Mouse (Mus musculus): ENCODE results near the gene Eif2b5. TPM values are rescaled to one million over a fixed set of nuclear protein-coding genes. Genes with fewer than 3 reads are reported as not detected.
"Not testable (repeated sequence)": the region's sequence is repeated elsewhere in the genome, so short reads cannot be mapped to it uniquely, and the experiment has no call there.

Gene Eif2b5
- polyA plus RNA-seq, 1 experiment, result 33.9 TPM

DNA sequence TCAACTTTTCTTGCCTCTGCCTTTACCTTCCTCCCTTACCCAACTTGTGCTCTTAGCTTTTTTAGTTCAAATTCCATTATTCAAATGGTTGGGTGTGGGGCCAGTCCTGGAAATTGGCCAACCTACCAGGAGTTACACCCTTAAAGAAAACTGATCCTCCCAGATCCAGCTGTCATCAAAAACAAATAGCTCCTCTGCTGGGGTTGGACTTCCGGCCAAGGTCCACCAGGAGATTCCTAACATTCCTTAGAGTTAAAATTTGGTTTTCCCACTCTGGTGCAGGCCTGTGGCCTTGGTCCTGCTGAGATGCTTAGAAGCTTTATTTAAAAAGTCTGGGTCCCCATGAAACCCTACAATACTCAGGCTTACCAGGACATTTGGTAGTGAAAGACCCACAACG, 20.1 kb upstream of the Eif2b5 start:
- H3K4me1 ChIP-seq (ENCODE audit: control insufficient read depth, insufficient read depth, low read length), result peaks cover 8% of the 10 kb centered on the region
- peak; percentile 89 for DNase-seq
- 34% methylated on average over 2 of the region's 2 CpGs for WGBS
- no peak for TF ChIP-seq POLR2A (IDR thresholded peaks at IDR 0.05; ENCODE audit: low read depth, low read length)
- no peaks in the 10 kb centered on the region for H3K36me3 ChIP-seq (ENCODE audit: control insufficient read depth, insufficient read depth, low read length)
- H3K27me3 ChIP-seq (replicated peaks; ENCODE audit: control insufficient read depth, insufficient read depth, low read length), result no peaks in the 10 kb centered on the region
- peak overlapping the region; percentile 39; the same call in 1 of the 2 replicates for H3K27ac ChIP-seq (ENCODE audit: insufficient read depth, low read depth, low read length)
- no peak overlapping the region for H3K4me3 ChIP-seq (ENCODE audit: insufficient read depth, low read depth, low read length)

DNA sequence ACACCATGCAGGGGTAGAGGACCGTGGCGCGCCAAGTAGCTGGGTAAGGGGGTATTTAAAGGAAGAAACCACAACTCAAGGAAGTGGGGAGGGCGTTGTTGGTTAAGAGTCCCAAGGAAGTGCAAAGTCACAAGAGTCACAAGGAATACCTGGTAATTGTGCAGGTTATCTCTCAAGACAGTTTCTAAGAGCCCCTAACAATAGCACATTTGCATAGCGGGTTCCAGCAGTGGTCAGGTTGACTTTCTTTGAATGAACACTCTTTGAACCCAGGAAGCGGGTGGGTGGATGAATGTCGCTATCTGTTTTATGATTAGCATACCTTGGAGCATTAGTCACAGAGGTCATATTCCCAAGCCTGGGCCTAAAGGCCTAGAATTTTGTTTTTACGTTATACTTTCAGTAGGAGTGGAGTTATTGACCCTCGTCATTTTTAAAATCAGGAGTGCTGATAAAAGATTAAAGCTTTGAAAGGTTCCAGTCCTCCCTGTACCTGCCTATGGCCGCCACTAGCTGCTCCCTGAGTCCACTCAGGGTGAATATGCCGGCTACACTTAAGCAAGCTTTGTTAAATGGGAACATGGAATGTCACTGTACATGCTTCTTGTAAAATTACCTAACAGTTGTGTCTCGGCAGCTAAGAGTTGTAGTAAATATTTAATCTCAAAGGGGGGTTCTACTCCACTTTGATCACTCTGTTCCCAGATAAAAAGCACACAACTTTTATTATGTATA, 19.4 kb upstream of the Eif2b5 start:
- not testable (repeated sequence) for H3K4me1 ChIP-seq (ENCODE audit: control insufficient read depth, insufficient read depth, low read length); H3K36me3 ChIP-seq (ENCODE audit: control insufficient read depth, insufficient read depth, low read length); H3K27me3 ChIP-seq (replicated peaks; ENCODE audit: control insufficient read depth, insufficient read depth, low read length); DNase-seq; H3K4me3 ChIP-seq (ENCODE audit: insufficient read depth, low read depth, low read length)
- WGBS, result 75% methylated on average over 12 of the region's 12 CpGs
- H3K27ac ChIP-seq (ENCODE audit: insufficient read depth, low read depth, low read length), result peak overlapping the region; percentile 39; the same call in 1 of the 2 replicates

- Histone ChIP-seq H3K27me3 (replicated peaks; ENCODE audit: control insufficient read depth, insufficient read depth, low read length) (no peaks in the 10 kb centered on the region), H3K4me1 (ENCODE audit: control insufficient read depth, insufficient read depth, low read length) (peaks cover 8% of the 10 kb centered on the region), H3K36me3 (ENCODE audit: control insufficient read depth, insufficient read depth, low read length) (no peaks in the 10 kb centered on the region), H3K4me3 (ENCODE audit: insufficient read depth, low read depth, low read length) (no peak overlapping the region), H3K27ac (ENCODE audit: insufficient read depth, low read depth, low read length) (no peak overlapping the region)
- peak; percentile 68 for DNase-seq
- TF ChIP-seq CTCF (conservative IDR thresholded peaks at IDR 0.05; ENCODE audit: insufficient read depth, insufficient read length, low read depth, low read length), result peak; percentile 29; the same call in 1 of the 2 replicates
- TF ChIP-seq POLR2A (IDR thresholded peaks at IDR 0.05; ENCODE audit: low read depth, low read length), result no peak
- 15% methylated on average over 3 of the region's 3 CpGs for WGBS
Measured at GRCm38 (mm10) chr16:20480115-20480514, 18.5 kb upstream of the Eif2b5 start.

GRCm38 (mm10) chr16:20481746-20482145, 16.9 kb upstream of the Eif2b5 start:
- TF ChIP-seq POLR2A (IDR thresholded peaks at IDR 0.05; ENCODE audit: low read depth, low read length) (no peak), CTCF (conservative IDR thresholded peaks at IDR 0.05; ENCODE audit: insufficient read depth, insufficient read length, low read depth, low read length) (no peak)
- H3K4me3 ChIP-seq (ENCODE audit: insufficient read depth, low read depth, low read length), result no peak overlapping the region
- H3K36me3 ChIP-seq (ENCODE audit: control insufficient read depth, insufficient read depth, low read length), result no peaks in the 10 kb centered on the region
- H3K27ac ChIP-seq (ENCODE audit: insufficient read depth, low read depth, low read length), result no peak overlapping the region
- DNase-seq, result no peak
- no peaks in the 10 kb centered on the region for H3K27me3 ChIP-seq (replicated peaks; ENCODE audit: control insufficient read depth, insufficient read depth, low read length)
- peaks cover 14% of the 10 kb centered on the region for H3K4me1 ChIP-seq (ENCODE audit: control insufficient read depth, insufficient read depth, low read length)
- WGBS, result 68% methylated on average over 2 of the region's 2 CpGs

DNA sequence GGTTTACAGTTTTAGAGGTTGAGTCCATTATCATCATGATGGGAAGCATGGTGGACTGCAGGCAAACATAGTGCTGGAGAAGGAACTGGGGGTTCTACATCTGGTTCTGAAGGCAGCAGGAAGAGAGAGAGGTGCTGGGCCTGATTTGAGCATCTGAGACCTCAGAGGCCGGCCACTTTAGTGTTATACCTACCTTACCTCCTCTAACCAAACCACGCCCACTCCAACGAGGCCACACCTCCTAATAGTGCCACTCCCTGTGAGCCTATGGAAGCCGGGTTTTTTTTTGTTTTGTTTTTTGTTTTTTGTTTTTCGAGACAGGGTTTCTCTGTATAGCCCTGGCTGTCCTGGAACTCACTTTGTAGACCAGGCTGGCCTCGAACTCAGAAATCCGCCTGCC, 14.9 kb upstream of the Eif2b5 start:
- WGBS, result 94% methylated on average over 7 of the region's 7 CpGs
- not testable (repeated sequence) for H3K4me3 ChIP-seq (ENCODE audit: insufficient read depth, low read depth, low read length); H3K27me3 ChIP-seq (replicated peaks; ENCODE audit: control insufficient read depth, insufficient read depth, low read length); DNase-seq; H3K27ac ChIP-seq (ENCODE audit: insufficient read depth, low read depth, low read length); H3K36me3 ChIP-seq (ENCODE audit: control insufficient read depth, insufficient read depth, low read length); H3K4me1 ChIP-seq (ENCODE audit: control insufficient read depth, insufficient read depth, low read length)

DNA sequence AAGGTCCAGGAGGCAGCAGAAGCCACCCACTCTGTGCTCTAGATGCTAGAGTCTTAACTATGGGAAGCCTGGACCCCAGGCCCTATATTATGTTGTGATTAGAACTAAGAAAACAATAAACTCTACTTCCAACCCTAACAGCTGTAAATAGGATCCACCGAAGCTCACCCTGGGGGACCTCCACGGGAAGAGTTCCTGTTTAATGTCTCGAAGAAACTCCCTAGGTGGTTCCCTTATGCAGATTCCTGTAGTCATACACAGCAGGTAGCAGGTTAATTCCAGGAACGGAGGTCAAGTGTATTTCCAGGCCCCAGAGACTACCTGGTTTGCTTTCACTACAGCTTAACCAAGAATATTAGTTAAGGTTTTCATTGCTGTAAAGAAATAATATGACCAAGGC, 13.6 kb upstream of the Eif2b5 start:
- Histone ChIP-seq H3K27ac (ENCODE audit: insufficient read depth, low read depth, low read length) (no peak overlapping the region), H3K4me3 (ENCODE audit: insufficient read depth, low read depth, low read length) (no peak overlapping the region), H3K4me1 (ENCODE audit: control insufficient read depth, insufficient read depth, low read length) (peaks cover 8% of the 10 kb centered on the region; the same call in 1 of the 2 replicates), H3K27me3 (replicated peaks; ENCODE audit: control insufficient read depth, insufficient read depth, low read length) (no peaks in the 10 kb centered on the region), H3K36me3 (ENCODE audit: control insufficient read depth, insufficient read depth, low read length) (no peaks in the 10 kb centered on the region)
- 47% methylated on average over 4 of the region's 4 CpGs for WGBS
- DNase-seq, result no peak
- no peak for TF ChIP-seq CTCF (conservative IDR thresholded peaks at IDR 0.05; ENCODE audit: insufficient read depth, insufficient read length, low read depth, low read length)
- TF ChIP-seq POLR2A (IDR thresholded peaks at IDR 0.05; ENCODE audit: low read depth, low read length), result no peak

- H3K4me1 ChIP-seq (ENCODE audit: control insufficient read depth, insufficient read depth, low read length), result peaks cover 8% of the 10 kb centered on the region; the same call in 1 of the 2 replicates
- WGBS, result 33% methylated on average over 3 of the region's 3 CpGs
- no peak overlapping the region for H3K4me3 ChIP-seq (ENCODE audit: insufficient read depth, low read depth, low read length)
- H3K27me3 ChIP-seq (replicated peaks; ENCODE audit: control insufficient read depth, insufficient read depth, low read length), result no peaks in the 10 kb centered on the region
- peak; percentile 84 for DNase-seq
- TF ChIP-seq POLR2A (IDR thresholded peaks at IDR 0.05; ENCODE audit: low read depth, low read length) (no peak), CTCF (conservative IDR thresholded peaks at IDR 0.05; ENCODE audit: insufficient read depth, insufficient read length, low read depth, low read length) (no peak)
- no peak overlapping the region for H3K27ac ChIP-seq (ENCODE audit: insufficient read depth, low read depth, low read length)
- no peaks in the 10 kb centered on the region for H3K36me3 ChIP-seq (ENCODE audit: control insufficient read depth, insufficient read depth, low read length)
Measured at GRCm38 (mm10) chr16:20486048-20486447, 12.6 kb upstream of the Eif2b5 start.

All from kidney, adult 2 months (tissue).